Mouse (Mus musculus): ENCODE results near the gene Cldn34c4.

Cldn34c4 gene

DNA sequence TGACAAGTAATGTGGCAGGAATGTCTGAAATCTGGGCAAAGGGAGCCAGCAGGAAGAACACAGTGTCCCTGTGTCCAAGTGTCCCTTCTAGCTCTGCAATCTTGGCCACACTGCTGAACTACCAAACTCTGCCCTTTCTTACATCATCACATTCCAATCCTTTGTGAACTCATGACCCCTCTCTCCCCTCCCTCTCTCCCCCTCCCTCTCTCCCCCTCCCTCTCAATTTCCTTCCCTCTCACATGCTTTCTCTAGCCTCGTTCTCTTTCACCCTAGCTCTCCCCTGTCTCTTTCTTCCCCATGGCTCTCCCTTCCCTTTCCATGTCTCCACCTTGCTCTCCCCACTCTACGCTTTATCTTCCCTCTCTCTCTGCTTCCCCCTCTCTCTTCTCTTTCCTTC lies at the start of gene Cldn34c4:
Gene Cldn34c4 (minus strand): TSS at position 101 of the 400 bp plus-strand sequence.
- no peak for DNase-seq (ENCODE audit: low spot score)

- DNase-seq (ENCODE audit: low spot score): no peak
Observed at GRCm38 (mm10) chrX:127747062-127747461, 10.7 kb upstream of the Cldn34c4 start.
